Mouse (Mus musculus): ENCODE measurements around the gene Tspan31.

DNA sequence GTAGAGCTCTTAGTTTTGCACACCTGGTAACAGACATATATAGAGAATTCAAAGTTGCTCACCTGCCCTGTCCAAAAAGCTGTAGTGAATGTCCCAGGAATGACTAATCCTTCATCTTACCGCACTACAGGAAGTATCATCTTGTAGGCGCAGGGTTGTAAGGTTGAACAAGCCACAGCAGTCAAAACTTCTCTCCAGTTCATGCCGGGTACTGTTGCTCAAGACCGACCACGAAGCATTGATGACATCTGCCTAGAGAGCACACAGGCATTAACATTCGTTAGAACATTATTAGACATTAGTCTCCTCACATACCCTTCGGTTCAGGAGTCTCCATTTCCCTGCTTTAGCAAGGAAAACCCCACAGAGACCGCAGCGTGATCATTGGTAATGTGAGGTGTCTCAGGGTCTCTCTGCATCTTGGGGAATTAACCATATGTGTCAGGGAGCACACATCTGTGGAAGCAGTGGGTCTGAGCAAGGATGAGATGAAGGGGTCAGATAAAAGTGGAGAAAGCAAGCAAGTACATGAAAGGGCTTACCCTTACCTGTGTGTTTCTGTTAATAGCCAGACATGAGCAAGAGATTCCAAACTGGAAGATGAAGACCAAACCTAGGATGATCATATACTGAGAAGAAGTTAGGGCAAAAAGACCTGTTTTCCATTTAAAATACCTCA lies 1.6 kb downstream of the Tspan31 start:
- TF ChIP-seq MYOG (IDR thresholded peaks at IDR 0.05; ENCODE audit: control insufficient read depth, extremely low read depth, insufficient read length) (no peak), CTCF (IDR thresholded peaks at IDR 0.05; ENCODE audit: control insufficient read depth, insufficient read depth, insufficient read length) (no peak), USF1 (IDR thresholded peaks at IDR 0.05; ENCODE audit: low read depth) (no peak), CEBPB (IDR thresholded peaks at IDR 0.05; ENCODE audit: low read depth) (peak; percentile 60), MAX (IDR thresholded peaks at IDR 0.05) (no peak), MYOD1 (IDR thresholded peaks at IDR 0.05; ENCODE audit: control insufficient read depth, insufficient read length, low read depth) (no peak), FOSL1 (IDR thresholded peaks at IDR 0.05; ENCODE audit: insufficient read depth, low read length, poor library complexity, severe bottlenecking) (no peak)
